Mouse (Mus musculus): ENCODE measurements around the gene Gm13697. TPM values are rescaled to one million over a fixed set of nuclear protein-coding genes. Genes with fewer than 3 reads are reported as not detected.
"Not testable (repeated sequence)": the region's sequence is repeated elsewhere in the genome, so short reads cannot be mapped to it uniquely, and the experiment has no call there.

Gm13697 gene
- not detected in 2 replicates for polyA plus RNA-seq (2015; fragmentation: Nextera tagmentation; extraction: Ambion mirVana)

DNA sequence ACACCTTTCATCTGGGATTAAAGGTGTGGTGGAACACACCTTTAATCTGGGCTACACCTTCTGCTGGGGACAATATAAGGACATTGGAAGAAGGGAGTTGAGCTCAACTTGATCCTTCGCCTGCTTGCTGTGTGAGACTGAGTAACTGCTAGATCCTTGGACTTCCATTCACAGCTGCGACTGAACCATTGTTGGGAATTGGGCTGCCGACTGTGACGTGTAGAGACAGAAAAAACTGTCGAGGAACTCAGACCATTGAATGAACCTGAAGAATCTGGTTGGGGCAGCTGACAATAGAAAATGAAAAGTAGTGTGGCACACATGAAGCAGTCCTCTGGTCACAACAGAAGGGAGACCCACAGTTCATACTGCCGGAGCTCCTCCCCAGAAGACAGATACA is at the start of gene Gm13697:
Gm13697 (plus strand) TSS at position 301 of the 400 bp plus-strand sequence.
- not testable (repeated sequence) for H3K27me3 ChIP-seq; H3K4me3 ChIP-seq (replicated peaks); ATAC-seq (replicated peaks; ENCODE audit: low FRiP score); H3K4me2 ChIP-seq; H3K9ac ChIP-seq; H3K4me1 ChIP-seq; H3K9me3 ChIP-seq (replicated peaks); H3K36me3 ChIP-seq; H3K27ac ChIP-seq
- WGBS = no CpG with 5 or more reads among the region's 6 CpGs

GRCm38 (mm10) chr2:83940931-83941361 is 43.6 kb upstream of the Gm13697 start, which contains the start of gene Zswim2:
Zswim2 (minus strand) TSS chr2:83941228.
- no peak within 1 kb of the TSS for H3K27ac ChIP-seq
- H3K27me3 ChIP-seq = no peaks in the 10 kb centered on the region
- peak; percentile 94 for ATAC-seq (replicated peaks; ENCODE audit: low FRiP score)
- H3K36me3 ChIP-seq = no peaks in the 10 kb centered on the region
- peak within 1 kb of the TSS; percentile 56 for H3K4me2 ChIP-seq
- H3K4me3 ChIP-seq (replicated peaks) = peak within 1 kb of the TSS; percentile 28
- no peak within 1 kb of the TSS for H3K9ac ChIP-seq
- 1% methylated on average over 20 of the region's 20 CpGs for WGBS
- H3K4me1 ChIP-seq = peaks cover 5% of the 10 kb centered on the region
- H3K9me3 ChIP-seq (replicated peaks) = no peaks in the 10 kb centered on the region

DNA sequence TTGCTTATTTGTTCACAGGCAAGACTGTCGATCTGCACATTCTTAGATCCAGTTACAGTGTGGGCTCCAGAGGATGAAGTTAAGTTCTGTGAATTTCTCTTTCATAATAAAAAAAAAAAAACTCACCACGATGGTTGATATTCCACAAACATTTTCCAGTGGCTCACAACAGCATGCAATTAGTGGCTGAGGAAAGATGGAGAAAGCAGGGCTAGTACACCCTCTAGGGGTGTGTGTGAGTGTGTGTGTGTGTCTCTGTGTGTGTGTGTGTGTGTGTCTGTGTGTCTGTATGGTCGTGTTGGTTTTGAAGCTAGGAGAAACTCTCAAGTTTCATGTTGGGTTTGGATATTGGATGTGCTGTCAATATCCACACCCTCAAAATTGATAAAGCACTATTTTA is 43.2 kb upstream of the Gm13697 start:
- Histone ChIP-seq H3K9me3 (replicated peaks) (no peaks in the 10 kb centered on the region), H3K4me3 (replicated peaks) (no peak overlapping the region), H3K27me3 (no peaks in the 10 kb centered on the region), H3K9ac (no peak overlapping the region), H3K27ac (no peak overlapping the region), H3K4me2 (peak overlapping the region; percentile 56), H3K36me3 (no peaks in the 10 kb centered on the region), H3K4me1 (peaks cover 5% of the 10 kb centered on the region)
- ATAC-seq (replicated peaks; ENCODE audit: low FRiP score) = no peak
- WGBS = 40% methylated on average over 3 of the region's 3 CpGs

DNA sequence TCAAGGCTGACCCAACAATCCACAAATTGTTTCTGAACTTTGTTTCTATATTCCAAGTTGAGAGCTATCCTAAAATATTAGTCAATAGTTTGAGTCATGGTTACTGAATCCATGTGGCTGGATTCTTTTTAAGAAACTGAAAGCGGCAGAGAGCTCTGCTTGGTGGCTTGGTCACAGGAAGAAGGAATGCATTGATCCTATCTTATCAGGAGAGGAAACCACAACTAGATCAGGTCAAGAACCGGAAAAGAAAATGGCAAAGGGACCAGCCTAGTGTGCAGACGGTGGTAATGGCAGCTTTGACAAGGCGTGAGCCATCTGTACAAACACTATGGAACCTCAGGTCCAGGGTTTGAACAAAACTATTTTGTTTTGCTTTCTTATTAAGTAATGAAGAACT is 42.8 kb upstream of the Gm13697 start:
- WGBS = 66% methylated on average over 4 of the region's 4 CpGs
- no peak for ATAC-seq (replicated peaks; ENCODE audit: low FRiP score)
- no peak overlapping the region for H3K4me2 ChIP-seq

DNA sequence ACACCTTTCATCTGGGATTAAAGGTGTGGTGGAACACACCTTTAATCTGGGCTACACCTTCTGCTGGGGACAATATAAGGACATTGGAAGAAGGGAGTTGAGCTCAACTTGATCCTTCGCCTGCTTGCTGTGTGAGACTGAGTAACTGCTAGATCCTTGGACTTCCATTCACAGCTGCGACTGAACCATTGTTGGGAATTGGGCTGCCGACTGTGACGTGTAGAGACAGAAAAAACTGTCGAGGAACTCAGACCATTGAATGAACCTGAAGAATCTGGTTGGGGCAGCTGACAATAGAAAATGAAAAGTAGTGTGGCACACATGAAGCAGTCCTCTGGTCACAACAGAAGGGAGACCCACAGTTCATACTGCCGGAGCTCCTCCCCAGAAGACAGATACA is 29.1 kb upstream of the Gm13697 start, which contains the start of gene Gm13698:
Gm13698 (plus strand) TSS at position 301 of the 400 bp plus-strand sequence.
- not testable (repeated sequence) for H3K4me3 ChIP-seq (replicated peaks); H3K27ac ChIP-seq; H3K27me3 ChIP-seq; ATAC-seq (replicated peaks; ENCODE audit: low FRiP score); H3K4me1 ChIP-seq; H3K9ac ChIP-seq; H3K9me3 ChIP-seq (replicated peaks); H3K36me3 ChIP-seq; H3K4me2 ChIP-seq
- WGBS = no CpG with 5 or more reads among the region's 6 CpGs

More for the DNA sequence above, 42.8 kb upstream of the Gm13697 start:
- Histone ChIP-seq H3K9ac (no peak overlapping the region), H3K36me3 (no peaks in the 10 kb centered on the region), H3K4me1 (peaks cover 5% of the 10 kb centered on the region), H3K9me3 (replicated peaks) (no peaks in the 10 kb centered on the region), H3K27me3 (no peaks in the 10 kb centered on the region), H3K4me3 (replicated peaks) (no peak overlapping the region), H3K27ac (no peak overlapping the region)

- H3K9ac ChIP-seq; H3K9me3 ChIP-seq (replicated peaks); H3K4me2 ChIP-seq; ATAC-seq (replicated peaks; ENCODE audit: low FRiP score); H3K27ac ChIP-seq; H3K27me3 ChIP-seq; H3K36me3 ChIP-seq; H3K4me3 ChIP-seq (replicated peaks); H3K4me1 ChIP-seq: not testable (repeated sequence)
- WGBS = no CpG with 5 or more reads among the region's 6 CpGs
Measured at GRCm38 (mm10) chr2:83961203-83961602, 23.3 kb upstream of the Gm13697 start, which contains the start of gene Gm13693. Gm13693 (plus strand) TSS chr2:83961503.

DNA sequence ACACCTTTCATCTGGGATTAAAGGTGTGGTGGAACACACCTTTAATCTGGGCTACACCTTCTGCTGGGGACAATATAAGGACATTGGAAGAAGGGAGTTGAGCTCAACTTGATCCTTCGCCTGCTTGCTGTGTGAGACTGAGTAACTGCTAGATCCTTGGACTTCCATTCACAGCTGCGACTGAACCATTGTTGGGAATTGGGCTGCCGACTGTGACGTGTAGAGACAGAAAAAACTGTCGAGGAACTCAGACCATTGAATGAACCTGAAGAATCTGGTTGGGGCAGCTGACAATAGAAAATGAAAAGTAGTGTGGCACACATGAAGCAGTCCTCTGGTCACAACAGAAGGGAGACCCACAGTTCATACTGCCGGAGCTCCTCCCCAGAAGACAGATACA is 17.5 kb upstream of the Gm13697 start, which contains the start of gene Gm13695:
Gm13695 (plus strand) TSS at position 301 of the 400 bp plus-strand sequence.
- ATAC-seq (replicated peaks; ENCODE audit: low FRiP score); H3K4me3 ChIP-seq (replicated peaks): not testable (repeated sequence)

GRCm38 (mm10) chr2:83972823-83973222 is 11.7 kb upstream of the Gm13697 start, which contains the start of gene Gm13696:
Gm13696 (plus strand) TSS chr2:83973123.
- H3K27ac ChIP-seq; H3K4me2 ChIP-seq; H3K4me1 ChIP-seq; H3K4me3 ChIP-seq (replicated peaks); ATAC-seq (replicated peaks; ENCODE audit: low FRiP score); H3K27me3 ChIP-seq; H3K36me3 ChIP-seq; H3K9ac ChIP-seq; H3K9me3 ChIP-seq (replicated peaks): not testable (repeated sequence)
- WGBS = no CpG with 5 or more reads among the region's 6 CpGs

More for the DNA sequence above, 17.5 kb upstream of the Gm13697 start, which contains the start of gene Gm13695:
- not testable (repeated sequence) for H3K9me3 ChIP-seq (replicated peaks); H3K4me2 ChIP-seq; H3K9ac ChIP-seq; H3K36me3 ChIP-seq; H3K27ac ChIP-seq; H3K4me1 ChIP-seq; H3K27me3 ChIP-seq
- no CpG with 5 or more reads among the region's 6 CpGs for WGBS

DNA sequence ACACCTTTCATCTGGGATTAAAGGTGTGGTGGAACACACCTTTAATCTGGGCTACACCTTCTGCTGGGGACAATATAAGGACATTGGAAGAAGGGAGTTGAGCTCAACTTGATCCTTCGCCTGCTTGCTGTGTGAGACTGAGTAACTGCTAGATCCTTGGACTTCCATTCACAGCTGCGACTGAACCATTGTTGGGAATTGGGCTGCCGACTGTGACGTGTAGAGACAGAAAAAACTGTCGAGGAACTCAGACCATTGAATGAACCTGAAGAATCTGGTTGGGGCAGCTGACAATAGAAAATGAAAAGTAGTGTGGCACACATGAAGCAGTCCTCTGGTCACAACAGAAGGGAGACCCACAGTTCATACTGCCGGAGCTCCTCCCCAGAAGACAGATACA is 5.9 kb upstream of the Gm13697 start, which contains the start of gene Gm13694:
Gm13694 (plus strand) TSS at position 301 of the 400 bp plus-strand sequence.
- H3K4me2 ChIP-seq; H3K9me3 ChIP-seq (replicated peaks); H3K36me3 ChIP-seq; H3K9ac ChIP-seq; H3K4me1 ChIP-seq; H3K27ac ChIP-seq; H3K27me3 ChIP-seq; H3K4me3 ChIP-seq (replicated peaks); ATAC-seq (replicated peaks; ENCODE audit: low FRiP score): not testable (repeated sequence)
- no CpG with 5 or more reads among the region's 6 CpGs for WGBS

DNA sequence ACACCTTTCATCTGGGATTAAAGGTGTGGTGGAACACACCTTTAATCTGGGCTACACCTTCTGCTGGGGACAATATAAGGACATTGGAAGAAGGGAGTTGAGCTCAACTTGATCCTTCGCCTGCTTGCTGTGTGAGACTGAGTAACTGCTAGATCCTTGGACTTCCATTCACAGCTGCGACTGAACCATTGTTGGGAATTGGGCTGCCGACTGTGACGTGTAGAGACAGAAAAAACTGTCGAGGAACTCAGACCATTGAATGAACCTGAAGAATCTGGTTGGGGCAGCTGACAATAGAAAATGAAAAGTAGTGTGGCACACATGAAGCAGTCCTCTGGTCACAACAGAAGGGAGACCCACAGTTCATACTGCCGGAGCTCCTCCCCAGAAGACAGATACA is 5.7 kb downstream of the Gm13697 start, which contains the start of gene Gm13691:
Gm13691 (plus strand) TSS at position 301 of the 400 bp plus-strand sequence.
- ATAC-seq (replicated peaks; ENCODE audit: low FRiP score); H3K4me1 ChIP-seq; H3K9ac ChIP-seq; H3K9me3 ChIP-seq (replicated peaks); H3K4me3 ChIP-seq (replicated peaks); H3K27ac ChIP-seq; H3K27me3 ChIP-seq; H3K36me3 ChIP-seq; H3K4me2 ChIP-seq: not testable (repeated sequence)
- no CpG with 5 or more reads among the region's 6 CpGs for WGBS

DNA sequence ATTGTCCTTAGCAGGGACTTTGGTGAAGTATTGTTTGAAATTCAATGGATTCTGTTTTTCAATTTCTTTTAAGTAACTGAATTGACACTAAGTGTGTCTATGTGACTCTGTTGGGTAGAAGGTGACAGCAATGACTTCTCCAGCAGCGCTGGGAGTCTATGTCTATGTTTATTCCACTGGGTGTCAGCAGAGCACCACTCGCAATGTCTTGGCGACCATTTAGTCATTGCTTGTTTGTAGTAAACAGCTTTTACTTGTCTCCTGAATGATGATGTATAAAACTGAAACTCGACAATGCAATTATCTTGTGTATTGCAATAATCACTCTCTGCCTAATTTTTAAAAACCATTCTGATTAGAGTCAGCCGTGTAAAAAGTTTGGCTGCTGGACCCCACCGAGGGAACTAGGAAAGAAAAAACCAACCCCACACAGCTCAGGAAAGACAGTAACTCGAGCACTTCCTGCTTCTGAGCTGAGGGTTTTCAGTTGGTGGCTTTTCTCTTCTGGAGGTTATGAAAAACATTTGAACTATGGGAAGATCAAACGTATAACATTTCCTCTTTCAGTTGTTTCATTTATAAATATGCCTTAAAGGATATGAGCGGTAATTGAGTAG is 9.2 kb downstream of the Gm13697 start:
- H3K4me2 ChIP-seq = 0 out of 2 replicates have a peak overlapping the region, but pooled peaks have one; percentile 15
- not testable (repeated sequence) for H3K9me3 ChIP-seq (replicated peaks); H3K9ac ChIP-seq; H3K4me1 ChIP-seq; H3K36me3 ChIP-seq; H3K4me3 ChIP-seq (replicated peaks); H3K27me3 ChIP-seq
- peak; percentile 82 for ATAC-seq (replicated peaks; ENCODE audit: low FRiP score)
- H3K27ac ChIP-seq = peak overlapping the region; percentile 67
- 21% methylated on average over 8 of the region's 9 CpGs for WGBS

- WGBS = 83% methylated on average over 2 of the region's 3 CpGs
- not testable (repeated sequence) for ATAC-seq (replicated peaks; ENCODE audit: low FRiP score); H3K27ac ChIP-seq; H3K9me3 ChIP-seq (replicated peaks); H3K27me3 ChIP-seq; H3K4me1 ChIP-seq; H3K4me3 ChIP-seq (replicated peaks); H3K36me3 ChIP-seq; H3K9ac ChIP-seq; H3K4me2 ChIP-seq
Measured at GRCm38 (mm10) chr2:83994526-83994925, 10.0 kb downstream of the Gm13697 start.
